Mouse (Mus musculus): ENCODE measurements around the gene Osgepl1. TPM values are rescaled to one million over a fixed set of nuclear protein-coding genes. Genes with fewer than 3 reads are reported as not detected.
"Not testable (repeated sequence)": the region's sequence is repeated elsewhere in the genome, so short reads cannot be mapped to it uniquely, and the experiment has no call there.

The Osgepl1 gene
- 10 to 100 TPM; 23.6 to 24.9 TPM for total RNA-seq (2021)
- long read RNA-seq, experiment 1, full-length matches to known transcripts: 13 of 27 reads
- long read RNA-seq, experiment 1, partial matches to known transcripts: 2 of 27 reads
- long read RNA-seq, experiment 1, other reads (novel, unspliced or antisense): 12 of 27 reads
- long read RNA-seq, experiment 2, full-length matches to known transcripts: 12 of 21 reads
- long read RNA-seq, experiment 2, partial matches to known transcripts: 2 of 21 reads
- long read RNA-seq, experiment 2, other reads (novel, unspliced or antisense): 7 of 21 reads

- Histone ChIP-seq H3K4me3 (peak within 1 kb of the TSS; percentile 58), H3K27ac (peak within 1 kb of the TSS; percentile 93)
- DNase-seq (ENCODE audit: extremely low spot score in 1 of 2, low spot score in 2 of 2): peak; percentile 85
- intact Hi-C loops (cut with DNase I): loop anchor here (1.0 kb wide), 2 partner anchors 16 to 39 kb away; partner anchors contain the start of genes Asdurf, Asnsd1, Gm28551 and Gm28778
- TF ChIP-seq CTCF (IDR thresholded peaks at IDR 0.05): peak; percentile 9
These were observed at the start of gene Osgepl1 for GRCm38 (mm10) chr1:53312989-53313967. Gene Osgepl1 (plus strand): TSS chr1:53313624.

- H3K27ac ChIP-seq; H3K4me3 ChIP-seq; DNase-seq (ENCODE audit: extremely low spot score in 1 of 2, low spot score in 2 of 2); intact Hi-C loops (cut with DNase I): not testable (repeated sequence)
These were observed 48.3 kb upstream of the Osgepl1 start for GRCm38 (mm10) chr1:53264958-53265612.

GRCm38 (mm10) chr1:53269901-53270300 lies 43.5 kb upstream of the Osgepl1 start:
- TF ChIP-seq CTCF (IDR thresholded peaks at IDR 0.05): no peak
- intact Hi-C loops (cut with DNase I): loop anchor here (10.0 kb wide), 1 partner anchor 315 kb away; no protein-coding TSS in a partner anchor
- H3K4me3 ChIP-seq: no peak overlapping the region
- no peak overlapping the region for H3K27ac ChIP-seq
- no peak for DNase-seq (ENCODE audit: extremely low spot score in 1 of 2, low spot score in 2 of 2)

- no peak overlapping the region for H3K27ac ChIP-seq
- H3K4me3 ChIP-seq: no peak overlapping the region
- intact Hi-C loops (cut with DNase I): loop anchor here (1.0 to 10.0 kb wide), 2 partner anchors 219 to 318 kb away; no protein-coding TSS in a partner anchor
- TF ChIP-seq CTCF (IDR thresholded peaks at IDR 0.05): peak; percentile 71
- peak; percentile 16 to 25 for DNase-seq (ENCODE audit: extremely low spot score in 1 of 2, low spot score in 2 of 2)
These were observed 40.8 kb upstream of the Osgepl1 start for GRCm38 (mm10) chr1:53272646-53273045.

- no peak for DNase-seq (ENCODE audit: extremely low spot score in 1 of 2, low spot score in 2 of 2)
- TF ChIP-seq CTCF (IDR thresholded peaks at IDR 0.05): no peak
- intact Hi-C loops (cut with DNase I): no loop called here
- Histone ChIP-seq H3K27ac (no peak overlapping the region), H3K4me3 (no peak overlapping the region)
These were observed 22.2 kb upstream of the Osgepl1 start for GRCm38 (mm10) chr1:53291197-53291596.

- intact Hi-C loops (cut with DNase I): loop anchor here (1.0 kb wide), 1 partner anchor 17 kb away; the partner anchor contains the start of gene Osgepl1
- Histone ChIP-seq H3K27ac (peak within 1 kb of the TSS; percentile 65), H3K4me3 (peak within 1 kb of the TSS; percentile 90)
- peak; percentile 29 for TF ChIP-seq CTCF (IDR thresholded peaks at IDR 0.05)
- DNase-seq (ENCODE audit: extremely low spot score in 1 of 2, low spot score in 2 of 2): peak; percentile 95 to 97
These were observed 16.6 kb upstream of the Osgepl1 start, which contains the start of the genes Pms1, Ormdl1 and Gm28778 for GRCm38 (mm10) chr1:53296581-53297383. Gene Pms1 (minus strand): TSS chr1:53297018. Gene Ormdl1 (plus strand): TSS chr1:53297095. Gene Gm28778 (plus strand): TSS chr1:53297111.

- intact Hi-C loops (cut with DNase I): no loop called here
- H3K4me3 ChIP-seq: no peak overlapping the region
- H3K27ac ChIP-seq: no peak overlapping the region
- DNase-seq (ENCODE audit: extremely low spot score in 1 of 2, low spot score in 2 of 2): no peak
- TF ChIP-seq CTCF (IDR thresholded peaks at IDR 0.05): no peak
These were observed 12.9 kb upstream of the Osgepl1 start for GRCm38 (mm10) chr1:53300506-53300905.

- no peak for DNase-seq (ENCODE audit: extremely low spot score in 1 of 2, low spot score in 2 of 2)
- TF ChIP-seq CTCF (IDR thresholded peaks at IDR 0.05): no peak
- no peak overlapping the region for H3K27ac ChIP-seq
- intact Hi-C loops (cut with DNase I): no loop called here
- no peak overlapping the region for H3K4me3 ChIP-seq
These were observed 8.4 kb downstream of the Osgepl1 start for GRCm38 (mm10) chr1:53321662-53322344.

GRCm38 (mm10) chr1:53323254-53323653 lies 9.8 kb downstream of the Osgepl1 start:
- DNase-seq (ENCODE audit: extremely low spot score in 1 of 2, low spot score in 2 of 2): no peak
- Histone ChIP-seq H3K4me3 (no peak overlapping the region), H3K27ac (no peak overlapping the region)
- TF ChIP-seq CTCF (IDR thresholded peaks at IDR 0.05): no peak
- intact Hi-C loops (cut with DNase I): no loop called here

- H3K4me3 ChIP-seq: no peak overlapping the region
- no peak overlapping the region for H3K27ac ChIP-seq
- intact Hi-C loops (cut with DNase I): no loop called here
- TF ChIP-seq CTCF (IDR thresholded peaks at IDR 0.05): no peak
- no peak for DNase-seq (ENCODE audit: extremely low spot score in 1 of 2, low spot score in 2 of 2)
These were observed 10.9 kb downstream of the Osgepl1 start for GRCm38 (mm10) chr1:53324277-53324676.

Data from left cerebral cortex, adult 2 months (tissue).